Mouse (Mus musculus) gastrocnemius, postnatal 14 days (tissue): ENCODE results near the gene Hist2h2ab. TPM values are rescaled to one million over a fixed set of nuclear protein-coding genes. Genes with fewer than 3 reads are reported as not detected.

ENCODE experiments used
- microRNA-seq, 2 experiments: library from miRNA; unstranded; fragments of <30 nt; microRNA quantifications; one replicate each; pipeline ENCODE4 v1.2.0; 2021
- total RNA-seq, 2 experiments: library from RNA; stranded (reverse); gene quantifications; 2 replicates each; pipeline ENCODE4 v1.2.3; 2021

Gene Hist2h2ab
- total RNA-seq, 2 experiments from 2014 or later, result 3.4 to 7.1 TPM

Small RNA genes lying within 50 kb of the gene (microRNA-seq; reads per million reads assigned to microRNA genes)
- gene Gm44492 (0 reads per million in 2 experiments), gene Gm47311 (0 reads per million in 2 experiments), gene Gm47313 (0 reads per million in 2 experiments)

Other genes with a start within 250 kb of the Hist2h2ab start
- 10 to 100 TPM; 30.0 to 50.8 TPM for gene Plekho1, start 223.9 kb upstream of the Hist2h2ab start, total RNA-seq
- 10 to 100 TPM; 21.4 to 23.6 TPM for gene Vps45, start 161.4 kb upstream of the Hist2h2ab start, total RNA-seq
- gene Otud7b, start 115.3 kb upstream of the Hist2h2ab start, total RNA-seq, result 10 to 100 TPM; 44.4 to 44.7 TPM
- gene Mtmr11, start 57.9 kb upstream of the Hist2h2ab start, total RNA-seq, result 1 to 10 TPM; 4.1 to 5.2 TPM
- 10 to 100 TPM; 10.3 to 13.2 TPM for gene Sf3b4, start 47.5 kb upstream of the Hist2h2ab start, total RNA-seq
- gene Sv2a, start 38.7 kb upstream of the Hist2h2ab start, total RNA-seq, result 1 to 10 TPM; 1.8 to 4.0 TPM
- 10 to 100 TPM; 26.4 to 27.7 TPM for gene Bola1, start 156 bp upstream of the Hist2h2ab start, total RNA-seq
- 10 to 100 TPM; 33.7 to 41.7 TPM for gene Hist2h2ac, start 1.0 kb downstream of the Hist2h2ab start, total RNA-seq
- gene Hist2h2be, start 1.3 kb downstream of the Hist2h2ab start, total RNA-seq, result 1 to 10 TPM; 4.3 to 4.4 TPM
- 10 to 100 TPM; 30.3 to 31.5 TPM for gene Hist2h3c2, start 19.3 kb downstream of the Hist2h2ab start, total RNA-seq
- 100 to 1,000 TPM; 353 to 418 TPM for gene Hist2h2aa2, start 20.4 kb downstream of the Hist2h2ab start, total RNA-seq
- gene Hist2h2aa1, start 25.6 kb downstream of the Hist2h2ab start, total RNA-seq, result 10 to 100 TPM in 1 of 2 experiments, 1 to 10 TPM in 1; 3.3 to 12.8 TPM
- not detected for gene Hist2h3c1, start 26.8 kb downstream of the Hist2h2ab start, total RNA-seq
- 10 to 100 TPM; 20.5 to 21.2 TPM for gene Hist2h4, start 43.4 kb downstream of the Hist2h2ab start, total RNA-seq
- gene Hist2h3b, start 48.8 kb downstream of the Hist2h2ab start, total RNA-seq, result 100 to 1,000 TPM; 154 to 189 TPM
- gene Hist2h2bb, start 49.9 kb downstream of the Hist2h2ab start, total RNA-seq, result 100 to 1,000 TPM; 160 to 175 TPM
- under 1 TPM; 0.33 to 0.45 TPM for gene Fcgr1, start 74.1 kb downstream of the Hist2h2ab start, total RNA-seq
- gene BC107364, start 232.4 kb downstream of the Hist2h2ab start, total RNA-seq, result not detected